Mouse (Mus musculus) forebrain, embryonic 12.5 days (tissue): ENCODE data around the gene Nek7. TPM values are rescaled to one million over a fixed set of nuclear protein-coding genes. Genes with fewer than 3 reads are reported as not detected.
A peak's percentile ranks its signal among the peaks of the same experiment; 100 is the strongest.

Source experiments
- ATAC-seq: fragments of 200-750 bp; cut with Nextera tagmentation; 2 replicates; pipeline ENCODE4 v1.8.0; 2017; ENCODE audit warnings: moderate TSS enrichment; ENCODE audit not compliant: low FRiP score
- H3K27ac ChIP-seq: fragments of 300-500 bp; sonication (generic); 2 replicates; pipeline ENCODE4 v1.5.1; 2016; ENCODE audit warnings: mild to moderate bottlenecking
- H3K27me3 ChIP-seq: fragments of 300-500 bp; sonication (generic); 2 replicates; pipeline ENCODE4 v1.6.1; 2016; ENCODE audit warnings: mild to moderate bottlenecking
- H3K36me3 ChIP-seq: fragments of 300-500 bp; sonication (generic); replicated peaks from 2 replicates; pipeline ENCODE4 v1.6.1; 2016; ENCODE audit warnings: mild to moderate bottlenecking
- H3K4me1 ChIP-seq: fragments of 300-500 bp; sonication (generic); 2 replicates; pipeline ENCODE4 v1.6.1; 2016
- H3K4me2 ChIP-seq: fragments of 300-500 bp; sonication (generic); 2 replicates; pipeline ENCODE4 v1.6.1; 2016; ENCODE audit warnings: mild to moderate bottlenecking, moderate library complexity
- H3K4me3 ChIP-seq: fragments of 300-500 bp; sonication (generic); replicated peaks from 2 replicates; pipeline ENCODE4 v1.5.1; 2016; ENCODE audit warnings: mild to moderate bottlenecking
- H3K9ac ChIP-seq: fragments of 300-500 bp; sonication (generic); 2 replicates; pipeline ENCODE4 v1.6.1; 2016; ENCODE audit warnings: mild to moderate bottlenecking
- H3K9me3 ChIP-seq: fragments of 300-500 bp; sonication (generic); 2 replicates; pipeline ENCODE4 v1.6.1; 2016
- WGBS: fragments of 180-500 bp; shearing (Covaris S2); methylation state at CpG from one replicate; pipeline ENCODE4 v1.1.7; 2016; 5-methylcytosine and 5-hydroxymethylcytosine counted together
- polyA plus RNA-seq: library from polyadenylated mRNA; unstranded; fragments of >200 nt; fragmentation: Nextera tagmentation; extraction: Ambion mirVana; gene quantifications from 2 replicates; pipeline ENCODE4 v1.2.1, GENCODE M21; 2016

The Nek7 gene
- polyA plus RNA-seq, 1 experiment from 2014 or later = 27.4 TPM

- no peak overlapping the region for H3K4me2 ChIP-seq
- no peaks in the 10 kb centered on the region for H3K9me3 ChIP-seq
- H3K27me3 ChIP-seq = no peaks in the 10 kb centered on the region
- no peak overlapping the region for H3K4me3 ChIP-seq
- H3K9ac ChIP-seq = no peak overlapping the region
- no peak overlapping the region for H3K27ac ChIP-seq
- no peaks in the 10 kb centered on the region for H3K36me3 ChIP-seq
- WGBS = 67% methylated on average over 2 of the region's 2 CpGs
- H3K4me1 ChIP-seq = no peaks in the 10 kb centered on the region
- ATAC-seq = no peak
These were observed 15.2 kb downstream of the Nek7 start for GRCm38 (mm10) chr1:138604736-138605135.

- Histone ChIP-seq H3K27ac (no peak overlapping the region), H3K4me2 (no peak overlapping the region), H3K4me3 (no peak overlapping the region), H3K36me3 (no peaks in the 10 kb centered on the region), H3K4me1 (no peaks in the 10 kb centered on the region), H3K9me3 (no peaks in the 10 kb centered on the region), H3K27me3 (no peaks in the 10 kb centered on the region), H3K9ac (no peak overlapping the region)
- no peak for ATAC-seq
- WGBS = 91% methylated on average over 4 of the region's 4 CpGs
These were observed 16.0 kb downstream of the Nek7 start for GRCm38 (mm10) chr1:138603974-138604373.

- H3K27me3 ChIP-seq = no peaks in the 10 kb centered on the region
- 96% methylated on average over 11 of the region's 11 CpGs for WGBS
- no peak for ATAC-seq
- no peaks in the 10 kb centered on the region for H3K36me3 ChIP-seq
- H3K9ac ChIP-seq = no peak overlapping the region
- no peak overlapping the region for H3K4me3 ChIP-seq
- no peak overlapping the region for H3K27ac ChIP-seq
- H3K4me1 ChIP-seq = peaks cover 11% of the 10 kb centered on the region
- H3K9me3 ChIP-seq = no peaks in the 10 kb centered on the region
- H3K4me2 ChIP-seq = no peak overlapping the region
These were observed 21.9 kb downstream of the Nek7 start for GRCm38 (mm10) chr1:138598087-138598486.

- H3K9me3 ChIP-seq = no peaks in the 10 kb centered on the region
- no peak overlapping the region for H3K9ac ChIP-seq
- no peaks in the 10 kb centered on the region for H3K36me3 ChIP-seq
- no peaks in the 10 kb centered on the region for H3K27me3 ChIP-seq
- no peak overlapping the region for H3K4me2 ChIP-seq
- no peak for ATAC-seq
- 64% methylated on average over 4 of the region's 4 CpGs for WGBS
- H3K27ac ChIP-seq = no peak overlapping the region
- H3K4me3 ChIP-seq = no peak overlapping the region
- peaks cover 11% of the 10 kb centered on the region for H3K4me1 ChIP-seq
These were observed 23.7 kb downstream of the Nek7 start for GRCm38 (mm10) chr1:138596127-138596706.

- 0 out of 2 replicates have a peak, but pooled peaks have one; percentile 49 for ATAC-seq
- peaks cover 11% of the 10 kb centered on the region for H3K4me1 ChIP-seq
- no peak overlapping the region for H3K9ac ChIP-seq
- H3K4me2 ChIP-seq = no peak overlapping the region
- WGBS = 47% methylated on average over 5 of the region's 5 CpGs
- 0 out of 2 replicates have a peak overlapping the region, but pooled peaks have one; percentile 13 for H3K27ac ChIP-seq
- H3K9me3 ChIP-seq = no peaks in the 10 kb centered on the region
- H3K27me3 ChIP-seq = no peaks in the 10 kb centered on the region
- H3K4me3 ChIP-seq = no peak overlapping the region
- 0 out of 2 replicates have a peak, but pooled peaks cover 3% of the 10 kb centered on the region for H3K36me3 ChIP-seq
These were observed 25.0 kb downstream of the Nek7 start for GRCm38 (mm10) chr1:138594910-138595309.

- Histone ChIP-seq H3K27me3 (no peaks in the 10 kb centered on the region), H3K9ac (no peak overlapping the region), H3K4me3 (no peak overlapping the region), H3K4me2 (no peak overlapping the region), H3K36me3 (0 out of 2 replicates have a peak, but pooled peaks cover 3% of the 10 kb centered on the region), H3K4me1 (peaks cover 11% of the 10 kb centered on the region), H3K9me3 (no peaks in the 10 kb centered on the region), H3K27ac (no peak overlapping the region)
- ATAC-seq = no peak
- WGBS = 88% methylated on average over 5 of the region's 5 CpGs
These were observed 26.0 kb downstream of the Nek7 start for GRCm38 (mm10) chr1:138593922-138594321.

GRCm38 (mm10) chr1:138592466-138592865, 27.5 kb downstream of the Nek7 start:
- Histone ChIP-seq H3K36me3 (0 out of 2 replicates have a peak, but pooled peaks cover 3% of the 10 kb centered on the region), H3K9me3 (no peaks in the 10 kb centered on the region), H3K27me3 (no peaks in the 10 kb centered on the region), H3K27ac (no peak overlapping the region), H3K4me1 (peaks cover 18% of the 10 kb centered on the region), H3K9ac (no peak overlapping the region), H3K4me2 (no peak overlapping the region), H3K4me3 (no peak overlapping the region)
- 88% methylated on average over 4 of the region's 4 CpGs for WGBS
- ATAC-seq = no peak

- Histone ChIP-seq H3K4me3 (no peak overlapping the region), H3K4me2 (no peak overlapping the region), H3K4me1 (peaks cover 11% of the 10 kb centered on the region; the same call in 1 of the 2 replicates), H3K27ac (no peak overlapping the region), H3K36me3 (0 out of 2 replicates have a peak, but pooled peaks cover 3% of the 10 kb centered on the region), H3K9ac (no peak overlapping the region), H3K9me3 (no peaks in the 10 kb centered on the region), H3K27me3 (no peaks in the 10 kb centered on the region)
- ATAC-seq = no peak; the same call in 1 of the 2 replicates
- WGBS = 95% methylated on average over 8 of the region's 8 CpGs
These were observed 29.4 kb downstream of the Nek7 start for GRCm38 (mm10) chr1:138590451-138591022.

GRCm38 (mm10) chr1:138589126-138589525, 30.8 kb downstream of the Nek7 start:
- H3K4me1 ChIP-seq = peaks cover 7% of the 10 kb centered on the region; the same call in 1 of the 2 replicates
- no peaks in the 10 kb centered on the region for H3K27me3 ChIP-seq
- H3K9me3 ChIP-seq = no peaks in the 10 kb centered on the region
- no peak overlapping the region for H3K27ac ChIP-seq
- 0 out of 2 replicates have a peak, but pooled peaks cover 3% of the 10 kb centered on the region for H3K36me3 ChIP-seq
- H3K9ac ChIP-seq = no peak overlapping the region
- 73% methylated on average over 3 of the region's 3 CpGs for WGBS
- no peak for ATAC-seq
- no peak overlapping the region for H3K4me3 ChIP-seq
- H3K4me2 ChIP-seq = no peak overlapping the region

- Histone ChIP-seq H3K4me2 (no peak overlapping the region), H3K9ac (no peak overlapping the region), H3K27ac (no peak overlapping the region), H3K9me3 (no peaks in the 10 kb centered on the region), H3K36me3 (0 out of 2 replicates have a peak, but pooled peaks cover 3% of the 10 kb centered on the region), H3K27me3 (no peaks in the 10 kb centered on the region), H3K4me3 (no peak overlapping the region), H3K4me1 (peaks cover 7% of the 10 kb centered on the region; the same call in 1 of the 2 replicates)
- WGBS = 49% methylated on average over 3 of the region's 3 CpGs
- no peak for ATAC-seq
These were observed 32.1 kb downstream of the Nek7 start for GRCm38 (mm10) chr1:138587812-138588211.

- 0 out of 2 replicates have a peak, but pooled peaks cover 3% of the 10 kb centered on the region for H3K36me3 ChIP-seq
- ATAC-seq = no peak
- no peaks in the 10 kb centered on the region for H3K9me3 ChIP-seq
- WGBS = 93% methylated on average over 2 of the region's 2 CpGs
- H3K4me3 ChIP-seq = no peak overlapping the region
- no peak overlapping the region for H3K9ac ChIP-seq
- H3K27me3 ChIP-seq = no peaks in the 10 kb centered on the region
- peaks cover 7% of the 10 kb centered on the region; the same call in 1 of the 2 replicates for H3K4me1 ChIP-seq
- no peak overlapping the region for H3K27ac ChIP-seq
- H3K4me2 ChIP-seq = no peak overlapping the region
These were observed 33.0 kb downstream of the Nek7 start for GRCm38 (mm10) chr1:138586891-138587290.

- WGBS = 95% methylated on average over 2 of the region's 2 CpGs
- H3K36me3 ChIP-seq = no peaks in the 10 kb centered on the region
- ATAC-seq = no peak
- H3K4me3 ChIP-seq = no peak overlapping the region
- H3K4me2 ChIP-seq = no peak overlapping the region
- H3K27me3 ChIP-seq = no peaks in the 10 kb centered on the region
- H3K4me1 ChIP-seq = peaks cover 9% of the 10 kb centered on the region
- H3K9ac ChIP-seq = no peak overlapping the region
- no peak overlapping the region for H3K27ac ChIP-seq
- H3K9me3 ChIP-seq = no peaks in the 10 kb centered on the region
These were observed 35.4 kb downstream of the Nek7 start for GRCm38 (mm10) chr1:138584423-138585013.
